Mouse (Mus musculus): ENCODE results near the gene Btnl10.
A peak's percentile ranks its signal among the peaks of the same experiment; 100 is the strongest.

Btnl10 gene

GRCm38 (mm10) chr11:58959186-58959825 is 41.6 kb downstream of the Btnl10 start:
- DNase-seq (ENCODE audit: low spot score in 2 of 2): no peak

- peak; percentile 76 to 84 for DNase-seq (ENCODE audit: low spot score in 2 of 2)
These were observed 42.3 kb downstream of the Btnl10 start for GRCm38 (mm10) chr11:58959921-58960465.

- DNase-seq (ENCODE audit: low spot score in 2 of 2): no peak
These were observed 43.9 kb downstream of the Btnl10 start for GRCm38 (mm10) chr11:58961364-58962177.

GRCm38 (mm10) chr11:58963543-58963942 is 45.8 kb downstream of the Btnl10 start:
- DNase-seq (ENCODE audit: low spot score in 2 of 2): no peak

GRCm38 (mm10) chr11:58964216-58964615 is 46.5 kb downstream of the Btnl10 start:
- DNase-seq (ENCODE audit: low spot score in 2 of 2): no peak

- DNase-seq (ENCODE audit: low spot score in 2 of 2): no peak
These were observed 47.5 kb downstream of the Btnl10 start for GRCm38 (mm10) chr11:58965001-58965760.

GRCm38 (mm10) chr11:58967346-58967745 is 49.6 kb downstream of the Btnl10 start:
- no peak for DNase-seq (ENCODE audit: low spot score in 2 of 2)

GRCm38 (mm10) chr11:58968551-58968950 is 50.8 kb downstream of the Btnl10 start:
- DNase-seq (ENCODE audit: low spot score in 2 of 2): no peak

GRCm38 (mm10) chr11:58969027-58969426 is 51.3 kb downstream of the Btnl10 start:
- DNase-seq (ENCODE audit: low spot score in 2 of 2): no peak

GRCm38 (mm10) chr11:58969659-58970058 is 52.0 kb downstream of the Btnl10 start:
- DNase-seq (ENCODE audit: low spot score in 2 of 2): no peak

GRCm38 (mm10) chr11:58970831-58971530 is 53.3 kb downstream of the Btnl10 start:
- no peak for DNase-seq (ENCODE audit: low spot score in 2 of 2)

- DNase-seq (ENCODE audit: low spot score in 2 of 2): no peak
These were observed 54.1 kb downstream of the Btnl10 start for GRCm38 (mm10) chr11:58971796-58972195.

- DNase-seq (ENCODE audit: low spot score in 2 of 2): no peak
These were observed 56.7 kb downstream of the Btnl10 start for GRCm38 (mm10) chr11:58974414-58974813.

Measured in frontal cortex, postnatal 36 days (tissue).